Mouse (Mus musculus) kidney, adult 9 months (tissue): ENCODE results near the gene Fgfr2.
"Not testable (repeated sequence)": the region's sequence is repeated elsewhere in the genome, so short reads cannot be mapped to it uniquely, and the experiment has no call there.

Experiments used
- DNase-seq: peaks from one replicate; pipeline ENCODE4 v3.0.0; 2022

The Fgfr2 gene

GRCm38 (mm10) chr7:130165408-130165807, 2957.7 kb downstream of the Fgfr2 start:
- no peak for DNase-seq

- DNase-seq: no peak
Measured at GRCm38 (mm10) chr7:130162718-130163117, 2960.4 kb downstream of the Fgfr2 start.

- peak; percentile 29 for DNase-seq
Measured at GRCm38 (mm10) chr7:130161581-130161980, 2961.6 kb downstream of the Fgfr2 start.

GRCm38 (mm10) chr7:130158845-130159244, 2964.3 kb downstream of the Fgfr2 start:
- DNase-seq: no peak

- DNase-seq: no peak
Measured at GRCm38 (mm10) chr7:130153363-130153969, 2969.7 kb downstream of the Fgfr2 start.

- DNase-seq: no peak
Measured at GRCm38 (mm10) chr7:130148906-130149305, 2974.2 kb downstream of the Fgfr2 start.

- DNase-seq: no peak
Measured at GRCm38 (mm10) chr7:130147230-130147629, 2975.9 kb downstream of the Fgfr2 start.

- DNase-seq: no peak
Measured at GRCm38 (mm10) chr7:130145211-130145610, 2977.9 kb downstream of the Fgfr2 start.

- DNase-seq: no peak
Measured at GRCm38 (mm10) chr7:130143371-130143770, 2979.8 kb downstream of the Fgfr2 start.

GRCm38 (mm10) chr7:130141088-130141873, 2981.9 kb downstream of the Fgfr2 start:
- no peak for DNase-seq

GRCm38 (mm10) chr7:130134924-130135365, 2988.2 kb downstream of the Fgfr2 start:
- DNase-seq: peak; percentile 54

- not testable (repeated sequence) for DNase-seq
Measured at GRCm38 (mm10) chr7:130134428-130134827, 2988.7 kb downstream of the Fgfr2 start.

GRCm38 (mm10) chr7:130130226-130130625, 2992.9 kb downstream of the Fgfr2 start:
- no peak for DNase-seq

- no peak for DNase-seq
Measured at GRCm38 (mm10) chr7:130129359-130129960, 2993.7 kb downstream of the Fgfr2 start.

- DNase-seq: no peak
Measured at GRCm38 (mm10) chr7:130121507-130121906, 3001.6 kb downstream of the Fgfr2 start.

- no peak for DNase-seq
Measured at GRCm38 (mm10) chr7:130119466-130119865, 3003.7 kb downstream of the Fgfr2 start.

GRCm38 (mm10) chr7:130118726-130119125, 3004.4 kb downstream of the Fgfr2 start:
- peak; percentile 7 for DNase-seq

GRCm38 (mm10) chr7:130117466-130118123, 3005.6 kb downstream of the Fgfr2 start:
- DNase-seq: no peak

- DNase-seq: peak; percentile 86
Measured at GRCm38 (mm10) chr7:130114436-130114835, 3008.7 kb downstream of the Fgfr2 start.
